Mouse (Mus musculus) ES-E14 (cell line): ENCODE data around the gene Gm11042. TPM values are rescaled to one million over a fixed set of nuclear protein-coding genes. Genes with fewer than 3 reads are reported as not detected.

Experiments
- DNase-seq: peaks from one replicate; pipeline ENCODE4 v3.0.0-alpha.2; 2013; ENCODE audit warnings: low read depth, low spot score
- H3K27ac ChIP-seq: 2 replicates; pipeline ENCODE4 v1.5.1; 2012; ENCODE audit warnings: low read depth, mild to moderate bottlenecking, low read length, moderate library complexity, mixed read lengths; ENCODE audit not compliant: poor library complexity, insufficient read depth, severe bottlenecking
- H3K36me3 ChIP-seq: 2 replicates; pipeline ENCODE4 v1.6.1; 2012; ENCODE audit warnings: mild to moderate bottlenecking, low read length, moderate library complexity, mixed read lengths; ENCODE audit not compliant: control insufficient read depth, poor library complexity, insufficient read depth, severe bottlenecking
- H3K4me1 ChIP-seq, 2 experiments: fragments of 150-350 bp in 1 of 2; sonication (generic) in 1 of 2; 2 replicates each; pipeline ENCODE4 v1.6.1; 2012; ENCODE audit warnings: low read length in 2 of 2, mild to moderate bottlenecking in 1 of 2, mixed read lengths in 1 of 2; ENCODE audit not compliant: control insufficient read depth in 2 of 2, insufficient read depth in 2 of 2, poor library complexity in 1 of 2
- H3K4me3 ChIP-seq, 2 experiments: fragments of 150-350 bp in 1 of 2; sonication (generic) in 1 of 2; 2 replicates each; pipeline ENCODE4 v1.5.1; 2012; ENCODE audit warnings: low read length in 2 of 2, low read depth in 1 of 2, mild to moderate bottlenecking in 1 of 2, mixed read lengths in 1 of 2; ENCODE audit not compliant: insufficient read depth in 1 of 2, poor library complexity in 1 of 2, severe bottlenecking in 1 of 2
- H3K9ac ChIP-seq: 2 replicates; pipeline ENCODE4 v1.6.1; 2012; ENCODE audit warnings: low read depth, mild to moderate bottlenecking, low read length, mixed read lengths; ENCODE audit not compliant: poor library complexity, insufficient read depth, severe bottlenecking
- H3K9me3 ChIP-seq: fragments of 150-350 bp; sonication (generic); 2 replicates; pipeline ENCODE4 v1.6.1; 2012; ENCODE audit warnings: low read depth, mild to moderate bottlenecking, low read length; ENCODE audit not compliant: control insufficient read depth, insufficient read depth
- CHD2 ChIP-seq: IDR thresholded peaks from 2 replicates; pipeline ENCODE4 v1.6.1; 2014; ENCODE audit warnings: mild to moderate bottlenecking, low read depth, low read length, inconsistent platforms
- HCFC1 ChIP-seq: IDR thresholded peaks from 2 replicates; pipeline ENCODE4 v1.6.1; 2012; ENCODE audit warnings: low read length, inconsistent platforms, borderline replicate concordance; ENCODE audit not compliant: insufficient read depth
- MAFK ChIP-seq: IDR thresholded peaks from 2 replicates; pipeline ENCODE4 v1.6.1; 2014; ENCODE audit warnings: mild to moderate bottlenecking, low read depth, low read length, inconsistent platforms; ENCODE audit not compliant: insufficient read depth
- ZC3H11A ChIP-seq: IDR thresholded peaks from 2 replicates; pipeline ENCODE4 v1.6.1; 2012; ENCODE audit warnings: low read depth, mild to moderate bottlenecking, inconsistent platforms, low read length, borderline replicate concordance
- ZNF384 ChIP-seq: IDR thresholded peaks from 2 replicates; pipeline ENCODE4 v1.6.1; 2012; ENCODE audit warnings: low read depth, low read length, inconsistent platforms
- in situ Hi-C, 2 experiments: fragments of 600-800 bp; cut with MboI; formaldehyde crosslinking; loops; one replicate each; pipeline ENCODE4 v1.15.1; 2025; ENCODE audit warnings: low sequenced_read_pairs in 2 of 2, inconsistent platforms in 1 of 2; ENCODE audit not compliant: unreplicated experiment in 2 of 2
- total RNA-seq: library from RNA; depleted of rRNA; stranded (reverse); fragments of 300-350 nt; gene quantifications from 2 replicates; pipeline ENCODE4 v1.2.3, GENCODE M21; 2012

The Gm11042 gene
- total RNA-seq, 1 experiment = not detected

DNA sequence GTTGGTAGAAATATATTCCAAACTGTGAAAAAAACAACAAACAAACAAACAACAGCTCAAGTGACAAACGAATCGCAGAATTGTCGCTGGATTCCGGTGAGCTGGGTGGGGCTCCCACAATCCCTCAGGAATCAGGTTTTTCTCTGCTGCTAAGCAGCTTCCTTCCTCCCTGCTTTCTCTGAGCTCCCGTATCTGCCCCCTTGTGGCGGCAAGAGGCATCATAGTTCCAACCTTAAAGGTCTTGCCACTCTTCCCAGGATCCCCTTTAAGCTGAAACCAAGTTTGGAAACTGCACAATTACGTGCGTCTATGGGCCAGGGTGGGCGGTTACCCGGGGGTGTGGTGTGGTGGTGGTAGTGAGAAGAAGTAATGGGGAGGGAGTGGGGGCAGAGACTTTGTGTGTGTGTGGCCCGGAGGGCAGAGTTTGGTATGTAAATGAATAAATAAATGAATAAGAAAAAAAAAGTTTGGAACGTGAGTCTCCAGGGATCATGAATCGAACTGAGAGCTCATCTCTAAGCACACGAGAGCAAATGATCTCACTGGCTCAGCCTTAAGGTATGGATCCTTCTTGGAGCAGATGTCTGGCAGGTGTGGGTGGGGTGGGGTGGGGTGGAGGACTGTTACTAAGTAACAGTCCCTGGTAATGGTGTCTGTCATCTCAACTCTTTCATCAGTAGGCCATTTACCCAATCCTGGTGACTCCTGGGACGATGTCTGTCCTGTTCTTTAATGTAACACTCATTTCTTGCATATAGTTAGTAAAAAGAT lies 980 bp upstream of the Gm11042 start:
- Histone ChIP-seq H3K9ac (peak overlapping the region; percentile 22; the same call in 1 of the 2 replicates), H3K4me3 (peak overlapping the region; percentile 54 to 70), H3K36me3 (no peaks in the 10 kb centered on the region), H3K4me1 (peaks cover 0 to 6% of the 10 kb centered on the region in 2 experiments; a peak in 1 of 4 replicates), H3K27ac (no peak overlapping the region; the same call in 1 of the 2 replicates), H3K9me3 (no peaks in the 10 kb centered on the region)
- in situ Hi-C loops = no loop called here
- peak; percentile 85 for DNase-seq
- TF ChIP-seq HCFC1 (peak; percentile 50; the same call in 1 of the 2 replicates), ZNF384 (no peak), ZC3H11A (peak; percentile 59; the same call in 1 of the 2 replicates)

DNA sequence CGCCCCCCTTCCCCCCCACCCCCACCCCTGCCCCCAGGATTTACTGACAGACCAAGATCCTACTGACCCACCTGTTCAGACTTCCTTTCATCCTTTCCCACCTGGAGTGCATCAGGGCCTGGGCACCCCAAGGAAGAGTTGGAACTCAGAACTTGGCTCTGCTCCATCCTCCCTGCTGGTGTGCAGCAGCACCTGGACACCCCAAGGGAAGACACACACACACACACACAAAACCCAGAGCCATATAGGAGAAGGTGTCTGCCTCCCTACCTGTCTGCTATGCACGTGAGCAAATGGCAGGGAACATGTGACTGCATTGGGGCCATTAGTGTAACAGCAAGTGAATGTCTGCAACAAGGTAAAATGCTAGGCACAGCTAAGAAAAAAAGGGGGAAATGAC lies 973 bp downstream of the Gm11042 start:
- Histone ChIP-seq H3K9ac (no peak overlapping the region), H3K4me1 (0 out of 4 replicates have a peak, but pooled peaks cover 0 to 4% of the 10 kb centered on the region in 2 experiments), H3K4me3 (no peak overlapping the region), H3K9me3 (no peaks in the 10 kb centered on the region), H3K27ac (no peak overlapping the region), H3K36me3 (no peaks in the 10 kb centered on the region)
- in situ Hi-C loops = no loop called here
- TF ChIP-seq ZC3H11A (no peak), HCFC1 (no peak), ZNF384 (no peak), MAFK (no peak), CHD2 (no peak)
- DNase-seq = no peak

DNA sequence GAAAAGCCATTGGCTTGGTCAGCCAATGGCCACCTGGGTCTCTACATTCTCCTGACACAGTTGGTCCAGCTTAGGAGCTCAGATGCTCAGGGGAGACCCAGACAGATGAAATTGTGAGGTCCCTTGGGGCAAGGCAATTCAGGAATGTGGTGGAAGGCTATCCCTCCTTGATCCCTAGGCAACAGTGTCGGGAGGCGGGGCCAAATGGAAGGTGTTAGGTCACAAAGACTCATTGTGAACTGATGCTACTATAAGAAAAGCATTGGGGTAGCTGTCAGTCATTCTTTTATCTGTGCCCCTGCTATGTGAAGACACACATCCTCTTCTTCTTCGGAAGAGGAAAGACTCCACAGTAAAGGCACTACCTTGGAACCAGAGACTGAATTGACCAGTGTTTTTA lies 3.6 kb downstream of the Gm11042 start:
- Histone ChIP-seq H3K4me1 (0 out of 4 replicates have a peak, but pooled peaks cover 0 to 4% of the 10 kb centered on the region in 2 experiments), H3K9me3 (no peaks in the 10 kb centered on the region), H3K4me3 (no peak overlapping the region), H3K36me3 (no peaks in the 10 kb centered on the region), H3K9ac (no peak overlapping the region), H3K27ac (no peak overlapping the region)
- no peak for DNase-seq
- no peak for TF ChIP-seq MAFK
- in situ Hi-C loops = no loop called here

DNA sequence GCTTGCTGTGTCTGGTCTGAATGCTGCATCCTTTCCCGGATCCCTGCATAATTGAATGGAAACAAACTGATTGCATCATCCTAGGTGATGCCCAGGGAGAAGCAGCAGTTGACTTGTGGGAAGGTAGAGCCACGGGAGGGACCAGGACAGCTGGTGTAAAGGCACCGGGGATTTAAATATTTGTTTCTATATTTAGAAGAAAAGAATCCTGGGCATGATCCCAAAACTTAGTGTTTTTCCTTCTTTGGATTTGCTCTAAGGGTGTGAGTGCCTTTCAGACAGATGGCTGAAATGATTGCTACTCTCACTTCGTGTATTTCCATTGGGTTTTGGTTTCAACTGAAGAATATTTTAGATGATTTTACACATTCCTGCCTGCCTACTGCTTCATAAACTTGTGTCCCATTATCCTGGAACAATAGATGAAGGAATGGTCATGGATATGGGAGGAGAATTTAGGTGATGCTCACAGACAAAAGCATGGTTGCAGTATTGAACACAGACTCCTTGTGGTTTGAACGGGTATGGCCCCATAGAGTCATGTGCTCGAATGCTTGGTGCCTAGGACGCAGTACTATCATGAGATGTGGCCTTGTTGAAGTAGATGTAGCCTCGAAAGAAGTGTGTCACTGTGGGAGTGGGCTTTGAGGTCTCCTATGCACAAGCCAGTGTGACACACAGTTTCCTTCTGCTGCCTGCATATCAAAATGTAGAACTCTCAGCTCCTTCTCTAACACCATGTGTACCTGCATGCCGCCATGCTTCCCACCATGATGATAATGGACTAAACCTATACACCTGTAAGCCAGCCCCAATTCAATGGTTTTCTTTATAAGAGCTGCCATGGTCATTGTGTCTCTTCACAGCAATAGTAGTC lies 12.5 kb downstream of the Gm11042 start:
- Histone ChIP-seq H3K9me3 (no peaks in the 10 kb centered on the region), H3K9ac (no peak overlapping the region), H3K36me3 (no peaks in the 10 kb centered on the region), H3K4me1 (no peaks in the 10 kb centered on the region), H3K27ac (no peak overlapping the region), H3K4me3 (no peak overlapping the region)
- DNase-seq = no peak
- TF ChIP-seq ZNF384 (no peak), HCFC1 (no peak), ZC3H11A (no peak), MAFK (no peak), CHD2 (no peak)
- in situ Hi-C loops = no loop called here

- DNase-seq = no peak
- no peak overlapping the region for H3K4me3 ChIP-seq
- in situ Hi-C loops = no loop called here
- no peak for TF ChIP-seq ZNF384
- H3K36me3 ChIP-seq = no peaks in the 10 kb centered on the region
- H3K27ac ChIP-seq = no peak overlapping the region
- H3K4me1 ChIP-seq = no peaks in the 10 kb centered on the region
- no peaks in the 10 kb centered on the region for H3K9me3 ChIP-seq
- H3K9ac ChIP-seq = no peak overlapping the region
Observed at GRCm38 (mm10) chr12:74301559-74301958, 14.6 kb downstream of the Gm11042 start.
